Mouse (Mus musculus): ENCODE data around the gene H2afx. TPM values are rescaled to one million over a fixed set of nuclear protein-coding genes. Genes with fewer than 3 reads are reported as not detected.
A peak's percentile ranks its signal among the peaks of the same experiment; 100 is the strongest.

H2afx gene
- polyA plus RNA-seq, 1 experiment from 2014 or later, result 326 TPM

DNA sequence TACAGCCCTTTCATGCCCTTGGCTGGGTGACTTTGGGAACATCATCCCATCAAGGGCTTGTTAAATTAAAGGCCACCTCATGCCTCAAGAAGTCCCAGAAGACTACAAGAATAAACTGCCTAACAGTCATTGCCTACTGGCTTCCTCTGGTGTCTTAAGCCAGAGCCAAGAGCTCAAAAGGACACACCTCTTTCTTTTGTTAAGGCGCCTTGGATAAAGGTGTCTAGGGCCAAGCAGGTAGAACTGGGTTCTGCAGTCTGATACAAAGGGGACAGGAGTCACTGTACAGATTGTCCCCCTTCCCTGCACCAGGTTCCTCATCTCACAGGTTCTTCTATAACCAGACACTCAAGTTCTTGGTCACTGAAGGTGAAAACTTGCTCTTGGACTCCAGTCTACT, 8.1 kb downstream of the H2afx start:
- Histone ChIP-seq H3K36me3 (peaks cover 41% of the 10 kb centered on the region), H3K4me3 (replicated peaks) (peak overlapping the region; percentile 96; the same call in 1 of the 2 replicates), H3K4me1 (peaks cover 20% of the 10 kb centered on the region), H3K9ac (no peak overlapping the region), H3K9me3 (replicated peaks) (no peaks in the 10 kb centered on the region), H3K27me3 (no peaks in the 10 kb centered on the region), H3K27ac (replicated peaks) (peak overlapping the region; percentile 98; the same call in 1 of the 2 replicates), H3K4me2 (replicated peaks) (peak overlapping the region; percentile 68; the same call in 1 of the 2 replicates)
- no peak for ATAC-seq (ENCODE audit: insufficient number of reproducible peaks, low FRiP score, low TSS enrichment, low read depth)
- WGBS, result 85% methylated on average over 1 of the region's 1 CpGs

DNA sequence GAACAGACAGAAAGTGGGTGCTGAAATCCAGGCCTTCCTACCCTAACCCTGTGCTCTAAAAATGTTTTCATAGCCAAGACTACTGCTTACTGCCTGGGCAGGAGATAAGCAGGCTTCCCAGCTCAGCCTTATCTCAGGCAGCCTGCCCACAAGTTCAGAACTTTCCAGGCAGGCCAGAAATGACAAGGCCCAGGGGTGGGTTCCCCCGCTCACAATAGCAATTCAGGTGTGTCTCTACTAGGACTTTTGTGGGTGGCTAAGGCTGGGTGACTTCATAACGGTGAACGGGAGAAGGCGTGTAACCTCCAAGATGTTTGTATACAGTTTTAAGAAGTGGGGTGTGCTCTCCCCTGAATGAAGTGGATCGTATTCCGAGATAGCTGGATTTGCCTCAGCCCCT, 8.8 kb downstream of the H2afx start:
- peak overlapping the region; percentile 90 for H3K9ac ChIP-seq
- peaks cover 15% of the 10 kb centered on the region for H3K4me1 ChIP-seq
- peak overlapping the region; percentile 68 for H3K4me2 ChIP-seq (replicated peaks)
- no peaks in the 10 kb centered on the region for H3K9me3 ChIP-seq (replicated peaks)
- no peaks in the 10 kb centered on the region for H3K27me3 ChIP-seq
- H3K4me3 ChIP-seq (replicated peaks), result peak overlapping the region; percentile 96
- peak overlapping the region; percentile 98 for H3K27ac ChIP-seq (replicated peaks)
- H3K36me3 ChIP-seq, result peaks cover 43% of the 10 kb centered on the region
- no peak for ATAC-seq (ENCODE audit: insufficient number of reproducible peaks, low FRiP score, low TSS enrichment, low read depth)
- 4% methylated on average over 6 of the region's 6 CpGs for WGBS

DNA sequence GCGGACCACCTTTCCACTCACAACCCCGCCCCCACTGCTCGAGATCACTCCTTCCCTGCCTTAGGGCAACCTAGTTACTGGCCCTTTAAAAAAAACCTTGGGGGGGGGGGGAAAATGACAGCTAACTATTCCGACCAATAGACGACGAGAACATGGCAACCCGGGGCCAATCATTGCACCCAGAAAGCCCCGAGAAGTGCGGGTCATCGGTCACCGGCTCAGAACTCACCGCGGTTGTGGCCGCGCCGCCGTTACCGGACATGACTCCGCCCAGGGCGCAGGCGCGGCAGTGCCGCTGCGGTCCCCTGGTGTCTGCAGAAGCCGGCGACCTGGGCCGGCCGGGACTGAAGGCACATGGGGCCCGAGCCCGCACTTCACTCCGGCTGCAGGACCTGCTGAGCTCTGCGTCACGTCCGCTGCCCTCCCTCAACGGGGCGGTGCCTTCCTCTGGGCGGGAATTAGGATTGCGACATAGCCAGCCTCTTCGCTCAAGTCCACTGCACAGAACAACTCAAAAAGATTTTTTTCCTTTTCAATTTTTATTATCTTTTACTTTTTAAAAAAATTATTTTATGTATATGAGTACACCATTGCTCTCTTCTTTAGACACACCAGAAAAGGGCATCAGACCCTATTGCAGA, 9.4 kb downstream of the H2afx start, which contains the start of gene Hmbs:
Gene Hmbs (minus strand): TSS at position 448 of the 641 bp plus-strand sequence.
- Histone ChIP-seq H3K36me3 (peaks cover 46% of the 10 kb centered on the region), H3K9me3 (replicated peaks) (no peaks in the 10 kb centered on the region), H3K27ac (replicated peaks) (peak within 1 kb of the TSS; percentile 98), H3K27me3 (no peaks in the 10 kb centered on the region), H3K4me3 (replicated peaks) (peak within 1 kb of the TSS; percentile 96), H3K9ac (peak within 1 kb of the TSS; percentile 90), H3K4me2 (replicated peaks) (peak within 1 kb of the TSS; percentile 68), H3K4me1 (peaks cover 15% of the 10 kb centered on the region)
- 0% methylated on average over 39 of the region's 39 CpGs for WGBS
- peak; percentile 92 for ATAC-seq (ENCODE audit: insufficient number of reproducible peaks, low FRiP score, low TSS enrichment, low read depth)

DNA sequence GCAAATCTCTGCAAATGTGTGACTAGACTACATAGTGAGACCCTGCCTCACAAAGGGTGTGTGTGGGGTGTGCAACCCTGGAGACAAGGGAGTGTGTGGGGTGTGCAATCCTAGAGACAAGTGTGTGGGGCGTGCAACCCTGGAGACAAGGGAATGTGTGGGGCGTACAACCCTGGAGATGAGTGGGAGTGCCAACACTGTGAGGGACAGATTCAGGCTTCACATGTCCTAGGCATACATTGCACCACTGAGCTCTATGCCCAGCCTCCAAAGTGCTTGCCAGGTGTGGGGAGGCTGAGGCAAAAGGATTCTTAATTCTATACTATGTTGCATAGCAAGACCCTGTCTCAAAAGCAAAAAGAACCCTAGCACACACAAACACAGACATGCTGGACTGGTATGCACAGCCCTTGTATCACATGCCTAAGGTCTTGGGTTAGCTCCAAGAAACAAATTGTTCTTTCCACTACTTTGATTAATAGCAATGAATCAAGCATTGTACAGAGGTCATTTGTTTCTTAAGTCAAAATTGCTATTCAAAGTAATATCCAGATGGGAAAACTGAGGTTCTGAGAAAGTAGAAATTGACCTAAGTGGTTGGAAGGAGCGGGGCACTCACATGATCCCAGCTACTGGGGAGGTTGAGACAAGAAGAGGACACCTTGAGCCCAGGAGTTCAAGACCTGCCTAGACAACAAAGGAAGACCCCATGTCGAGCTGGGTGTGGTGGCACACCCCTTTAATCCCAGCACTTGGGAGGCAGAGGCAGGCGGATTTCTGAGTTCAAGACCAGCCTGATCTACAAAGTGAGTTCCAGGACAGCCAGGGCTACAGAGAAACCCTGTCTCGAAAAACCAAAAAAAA, 11.3 kb downstream of the H2afx start:
- no peak for ATAC-seq (ENCODE audit: insufficient number of reproducible peaks, low FRiP score, low TSS enrichment, low read depth)
- WGBS, result 89% methylated on average over 6 of the region's 6 CpGs
- no peak overlapping the region for H3K4me3 ChIP-seq (replicated peaks)
- no peak overlapping the region for H3K4me2 ChIP-seq (replicated peaks)
- H3K9me3 ChIP-seq (replicated peaks), result no peaks in the 10 kb centered on the region
- H3K27me3 ChIP-seq, result no peaks in the 10 kb centered on the region
- H3K4me1 ChIP-seq, result peaks cover 15% of the 10 kb centered on the region
- H3K9ac ChIP-seq, result no peak overlapping the region
- peaks cover 49% of the 10 kb centered on the region for H3K36me3 ChIP-seq
- no peak overlapping the region for H3K27ac ChIP-seq (replicated peaks)

DNA sequence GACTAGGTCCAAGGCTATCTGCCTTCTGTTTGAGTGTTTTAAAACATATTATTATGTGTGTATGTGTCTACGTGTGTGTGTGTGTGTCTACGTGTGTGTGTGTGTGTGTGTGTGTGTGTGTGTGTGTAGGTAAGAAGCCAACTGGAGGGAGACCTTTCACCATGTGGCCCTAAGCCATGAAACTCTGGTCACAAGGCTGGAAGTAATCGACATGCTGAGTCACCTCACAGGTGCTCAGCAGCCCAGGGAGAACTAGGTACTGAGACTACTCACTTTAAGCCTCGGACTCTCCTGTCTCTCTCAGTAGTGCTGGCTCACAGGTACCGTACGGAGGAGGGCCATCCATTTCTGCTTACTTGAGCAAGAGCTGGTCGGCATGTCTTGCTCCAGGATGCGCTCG, 12.7 kb downstream of the H2afx start:
- no peak overlapping the region for H3K4me3 ChIP-seq (replicated peaks)
- no peak overlapping the region for H3K4me2 ChIP-seq (replicated peaks)
- peaks cover 13% of the 10 kb centered on the region for H3K4me1 ChIP-seq
- H3K9ac ChIP-seq, result no peak overlapping the region
- H3K27me3 ChIP-seq, result no peaks in the 10 kb centered on the region
- WGBS, result 91% methylated on average over 9 of the region's 9 CpGs
- no peak for ATAC-seq (ENCODE audit: insufficient number of reproducible peaks, low FRiP score, low TSS enrichment, low read depth)
- H3K9me3 ChIP-seq (replicated peaks), result no peaks in the 10 kb centered on the region
- H3K27ac ChIP-seq (replicated peaks), result no peak overlapping the region
- peaks cover 56% of the 10 kb centered on the region for H3K36me3 ChIP-seq

GRCm38 (mm10) chr9:44347621-44348020, 13.1 kb downstream of the H2afx start:
- no peak for ATAC-seq (ENCODE audit: insufficient number of reproducible peaks, low FRiP score, low TSS enrichment, low read depth)

DNA sequence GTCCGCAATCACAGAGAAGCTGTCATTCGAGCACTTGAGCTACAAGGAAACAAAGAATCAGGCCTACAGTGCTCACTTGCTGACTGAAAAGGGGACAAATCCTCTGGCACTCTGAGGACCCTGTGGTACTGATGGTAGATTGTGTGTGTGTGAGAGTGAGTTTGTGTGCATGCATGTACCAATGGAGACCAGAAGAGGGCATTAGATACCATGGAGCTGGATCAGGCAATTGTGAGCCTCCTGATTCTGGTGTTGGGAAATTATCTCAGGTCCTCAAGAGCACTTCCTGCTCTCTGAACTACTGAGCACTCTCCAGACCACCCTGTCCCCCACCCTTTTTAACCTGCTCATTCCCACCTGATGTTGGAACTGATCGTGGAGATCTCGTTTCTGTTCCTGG, 14.1 kb downstream of the H2afx start:
- Histone ChIP-seq H3K27ac (replicated peaks) (no peak overlapping the region), H3K9me3 (replicated peaks) (no peaks in the 10 kb centered on the region), H3K4me1 (no peaks in the 10 kb centered on the region), H3K9ac (no peak overlapping the region), H3K36me3 (peaks cover 70% of the 10 kb centered on the region), H3K4me2 (replicated peaks) (no peak overlapping the region), H3K4me3 (replicated peaks) (no peak overlapping the region), H3K27me3 (no peaks in the 10 kb centered on the region)
- no peak for ATAC-seq (ENCODE audit: insufficient number of reproducible peaks, low FRiP score, low TSS enrichment, low read depth)
- 94% methylated on average over 4 of the region's 4 CpGs for WGBS

More at GRCm38 (mm10) chr9:44347621-44348020, 13.1 kb downstream of the H2afx start:
- Histone ChIP-seq H3K9ac (no peak overlapping the region), H3K4me3 (replicated peaks) (no peak overlapping the region), H3K36me3 (peaks cover 60% of the 10 kb centered on the region), H3K27me3 (no peaks in the 10 kb centered on the region), H3K27ac (replicated peaks) (no peak overlapping the region), H3K4me1 (peaks cover 8% of the 10 kb centered on the region), H3K9me3 (replicated peaks) (no peaks in the 10 kb centered on the region), H3K4me2 (replicated peaks) (no peak overlapping the region)
- 86% methylated on average over 4 of the region's 4 CpGs for WGBS

- Histone ChIP-seq H3K36me3 (peaks cover 97% of the 10 kb centered on the region), H3K4me3 (replicated peaks) (no peak overlapping the region), H3K9me3 (replicated peaks) (no peaks in the 10 kb centered on the region), H3K4me2 (replicated peaks) (no peak overlapping the region), H3K9ac (no peak overlapping the region), H3K4me1 (no peaks in the 10 kb centered on the region), H3K27ac (replicated peaks) (no peak overlapping the region), H3K27me3 (no peaks in the 10 kb centered on the region)
- no peak for ATAC-seq (ENCODE audit: insufficient number of reproducible peaks, low FRiP score, low TSS enrichment, low read depth)
- 92% methylated on average over 4 of the region's 4 CpGs for WGBS
These were observed 16.9 kb downstream of the H2afx start for GRCm38 (mm10) chr9:44351396-44351795.

GRCm38 (mm10) chr9:44352337-44352736, 17.8 kb downstream of the H2afx start:
- H3K27ac ChIP-seq (replicated peaks), result no peak overlapping the region
- no peak overlapping the region for H3K4me3 ChIP-seq (replicated peaks)
- H3K27me3 ChIP-seq, result no peaks in the 10 kb centered on the region
- ATAC-seq (ENCODE audit: insufficient number of reproducible peaks, low FRiP score, low TSS enrichment, low read depth), result no peak
- peaks cover 96% of the 10 kb centered on the region for H3K36me3 ChIP-seq
- no peak overlapping the region for H3K4me2 ChIP-seq (replicated peaks)
- H3K9me3 ChIP-seq (replicated peaks), result no peaks in the 10 kb centered on the region
- 91% methylated on average over 10 of the region's 10 CpGs for WGBS
- H3K9ac ChIP-seq, result no peak overlapping the region
- H3K4me1 ChIP-seq, result no peaks in the 10 kb centered on the region

DNA sequence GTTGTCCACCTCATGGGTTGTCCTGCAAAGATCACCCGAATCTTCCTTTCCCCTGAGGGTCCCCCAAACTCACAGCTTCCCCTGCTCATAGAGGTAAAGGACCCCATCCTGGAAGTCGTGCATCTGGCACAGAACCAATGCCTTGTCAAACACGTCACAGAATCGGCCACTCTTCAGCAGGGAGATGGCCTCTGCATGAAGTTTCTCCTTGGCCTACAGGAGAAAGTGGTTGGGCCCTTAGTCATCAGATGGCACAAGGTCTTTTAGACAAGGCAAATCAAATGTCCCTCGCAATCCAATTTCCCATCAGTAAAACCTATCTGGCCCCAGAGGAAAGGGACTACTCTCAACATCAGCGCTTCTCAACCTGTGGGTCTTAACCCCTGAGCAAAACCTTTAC, 18.6 kb downstream of the H2afx start:
- no peak overlapping the region for H3K9ac ChIP-seq
- 95% methylated on average over 6 of the region's 6 CpGs for WGBS
- no peaks in the 10 kb centered on the region for H3K27me3 ChIP-seq
- H3K4me2 ChIP-seq (replicated peaks), result no peak overlapping the region
- no peaks in the 10 kb centered on the region for H3K4me1 ChIP-seq
- H3K27ac ChIP-seq (replicated peaks), result no peak overlapping the region
- peaks cover 95% of the 10 kb centered on the region for H3K36me3 ChIP-seq
- no peak for ATAC-seq (ENCODE audit: insufficient number of reproducible peaks, low FRiP score, low TSS enrichment, low read depth)
- no peak overlapping the region for H3K4me3 ChIP-seq (replicated peaks)
- no peaks in the 10 kb centered on the region for H3K9me3 ChIP-seq (replicated peaks)

GRCm38 (mm10) chr9:44357207-44357606, 22.7 kb downstream of the H2afx start:
- Histone ChIP-seq H3K4me3 (replicated peaks) (no peak overlapping the region), H3K4me1 (peaks cover 8% of the 10 kb centered on the region), H3K27me3 (no peaks in the 10 kb centered on the region), H3K27ac (replicated peaks) (no peak overlapping the region), H3K36me3 (peaks cover 71% of the 10 kb centered on the region), H3K9ac (no peak overlapping the region), H3K9me3 (replicated peaks) (no peaks in the 10 kb centered on the region), H3K4me2 (replicated peaks) (no peak overlapping the region)
- WGBS, result 75% methylated on average over 4 of the region's 4 CpGs
- no peak for ATAC-seq (ENCODE audit: insufficient number of reproducible peaks, low FRiP score, low TSS enrichment, low read depth)
